Comparison of ENCODE assay signal across 27 mouse cellular contexts in genomic region chr2:52287436-52287835, GRCm38 (mm10).
"Had no signal": no experiment of that assay in that cellular context is flagged by ENCODE, and none has a peak within 500 bp of the region (broad histone marks: within the 10 kb centered on the region; RNA-seq: fewer than 3 reads in every experiment).

No protein-coding gene starts in this region.

- H3K4me3 ChIP-seq: heart, embryonic 10.5 days; heart, embryonic 12.5 days; hindbrain, embryonic 10.5 days; hindbrain, embryonic 12.5 days; intestine, embryonic 15.5 days; layer of hippocampus, adult 2 months; left cerebral cortex, adult 2 months; limb, embryonic 10.5 days; limb, embryonic 12.5 days; liver, embryonic 13.5 days; liver, embryonic 15.5 days had no signal

- H3K9me3 ChIP-seq: heart, embryonic 10.5 days; heart, embryonic 12.5 days; hindbrain, embryonic 10.5 days; hindbrain, embryonic 12.5 days; intestine, embryonic 15.5 days; limb, embryonic 10.5 days; limb, embryonic 12.5 days; liver, embryonic 13.5 days; liver, embryonic 15.5 days had no signal

- H3K27ac ChIP-seq: heart, embryonic 10.5 days; hindbrain, embryonic 10.5 days; hindbrain, embryonic 12.5 days; hindbrain, embryonic 14.5 days; intestine, embryonic 15.5 days; layer of hippocampus, adult 2 months; left cerebral cortex, adult 2 months; limb, embryonic 10.5 days; limb, embryonic 12.5 days; liver, embryonic 13.5 days; liver, embryonic 15.5 days had no signal

- DNase-seq: gastrocnemius, postnatal 14 days; gastrocnemius, postnatal 36 days; heart, adult 18-20 months; heart, postnatal 14 days; heart, postnatal 36 days; kidney, adult 18-20 months; kidney, adult 8-10 months; kidney, postnatal 10 days; kidney, postnatal 25 days; kidney, postnatal 4 days; liver; liver, embryonic 13.5 days had no signal

- ATAC-seq: hindbrain, embryonic 16.5 days; inflammation-experienced regulatory T-cells, adult 6 months; intestine, embryonic 15.5 days; intestine, postnatal 0 days had no signal

- H3K9ac ChIP-seq: heart, embryonic 12.5 days; hindbrain, embryonic 12.5 days; hindbrain, embryonic 14.5 days; intestine, embryonic 15.5 days; limb, embryonic 12.5 days; liver, embryonic 13.5 days; liver, embryonic 15.5 days had no signal

- H3K4me2 ChIP-seq: heart, embryonic 12.5 days; hindbrain, embryonic 12.5 days; hindbrain, embryonic 14.5 days; intestine, embryonic 15.5 days; limb, embryonic 12.5 days; liver, embryonic 11.5 days; liver, embryonic 13.5 days; liver, embryonic 15.5 days had no signal

- H3K27me3 ChIP-seq: heart, embryonic 12.5 days; hindbrain, embryonic 12.5 days; intestine, embryonic 15.5 days; limb, embryonic 12.5 days; liver, embryonic 13.5 days; liver, embryonic 15.5 days had no signal

- H3K36me3 ChIP-seq: heart, embryonic 10.5 days; heart, embryonic 12.5 days; hindbrain, embryonic 10.5 days; hindbrain, embryonic 12.5 days; intestine, embryonic 15.5 days; limb, embryonic 10.5 days; limb, embryonic 12.5 days; liver, embryonic 13.5 days; liver, embryonic 15.5 days had no signal

- H3K4me1 ChIP-seq: heart, embryonic 10.5 days; heart, embryonic 12.5 days; hindbrain, embryonic 10.5 days; hindbrain, embryonic 12.5 days; intestine, embryonic 15.5 days; limb, embryonic 10.5 days; limb, embryonic 12.5 days; liver, embryonic 13.5 days; liver, embryonic 15.5 days had no signal
